ENCODE assay signal across 13 mouse cellular contexts in genomic region chr7:58392391-58393115, GRCm38 (mm10).
"Had no signal": no experiment of that assay in that cellular context is flagged by ENCODE, and none has a peak within 500 bp of the region (broad histone marks: within the 10 kb centered on the region; RNA-seq: fewer than 3 reads in every experiment).

No protein-coding gene starts in this region.

- H3K36me3 ChIP-seq: kidney, embryonic 15.5 days; limb, embryonic 15.5 days; liver, embryonic 12.5 days; midbrain, embryonic 10.5 days; midbrain, embryonic 15.5 days; neural tube, embryonic 13.5 days had no signal

- H3K27me3 ChIP-seq: kidney, embryonic 15.5 days; limb, embryonic 15.5 days; liver, embryonic 12.5 days; midbrain, embryonic 15.5 days; neural tube, embryonic 13.5 days had no signal

- H3K4me3 ChIP-seq: kidney, embryonic 15.5 days; left cerebral cortex, adult 2 months; limb, embryonic 15.5 days; liver, embryonic 12.5 days; midbrain, embryonic 10.5 days; midbrain, embryonic 15.5 days; neural tube, embryonic 13.5 days had no signal

- DNase-seq: kidney, adult 2 months; kidney, postnatal 14 days; lung, embryonic 14.5 days; lung, postnatal 10 days; lung, postnatal 4 days; right cerebral cortex, postnatal 14 days had no signal

- H3K4me1 ChIP-seq: kidney, embryonic 15.5 days; limb, embryonic 15.5 days; liver, embryonic 12.5 days had no signal

- H3K27ac ChIP-seq: kidney, embryonic 15.5 days; left cerebral cortex, adult 2 months; limb, embryonic 15.5 days; liver, embryonic 12.5 days; midbrain, embryonic 10.5 days; midbrain, embryonic 15.5 days; neural tube, embryonic 13.5 days had no signal
